Mouse (Mus musculus) testis, adult 2 months (tissue): ENCODE data around the gene Fosl2.

ENCODE experiments used
- CTCF ChIP-seq: fragments of 200-500 bp; IDR thresholded peaks from 2 replicates; pipeline ENCODE4 v1.5.1; 2012; ENCODE audit warnings: low read depth, mild to moderate bottlenecking, inconsistent platforms, low read length, moderate library complexity; ENCODE audit not compliant: control insufficient read depth, insufficient read depth, insufficient replicate concordance
- POLR2A ChIP-seq: fragments of 200-500 bp; IDR thresholded peaks from 2 replicates; pipeline ENCODE4 v1.6.1; 2012; ENCODE audit warnings: low read depth, mild to moderate bottlenecking, inconsistent platforms, low read length, moderate library complexity; ENCODE audit not compliant: control insufficient read depth

DNA sequence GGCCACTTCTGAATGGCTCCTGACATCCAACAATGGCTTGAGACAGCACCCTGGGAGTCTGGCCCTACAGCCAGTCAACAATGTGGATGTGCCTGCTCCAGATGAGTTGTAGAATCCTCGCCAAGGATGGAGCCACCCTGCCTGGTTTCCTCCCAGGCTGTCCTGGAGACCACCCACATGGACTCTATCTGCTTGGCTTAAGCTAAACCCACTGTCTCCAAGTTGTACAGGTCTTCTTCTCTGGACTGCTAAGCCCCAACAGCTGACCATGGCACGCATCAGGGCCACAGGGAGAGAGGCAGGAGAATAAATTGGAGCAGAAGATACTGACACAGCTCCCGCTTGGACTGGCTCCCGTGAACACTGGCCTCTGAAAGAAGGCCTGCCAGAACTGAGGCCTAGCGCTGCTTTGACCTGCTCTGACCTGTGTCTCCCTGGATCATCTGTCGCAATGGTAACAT lies 32.6 kb upstream of the Fosl2 start:
- TF ChIP-seq POLR2A (no peak), CTCF (no peak)
